Mouse (Mus musculus): ENCODE measurements around the gene Ghrh.

The Ghrh gene

GRCm38 (mm10) chr2:157322029-157322766 is 25.1 kb downstream of the Ghrh start:
- peaks cover 19% of the 10 kb centered on the region for H3K9me3 ChIP-seq (ENCODE audit: low read length)
- peaks cover 100% of the 10 kb centered on the region for H3K36me3 ChIP-seq (ENCODE audit: insufficient read depth, low read length)
- TF ChIP-seq NANOG (IDR thresholded peaks at IDR 0.05; ENCODE audit: borderline replicate concordance, low read length) (no peak), CTCF (conservative IDR thresholded peaks at IDR 0.05; ENCODE audit: low read length) (no peak), POU5F1 (IDR thresholded peaks at IDR 0.05; ENCODE audit: borderline replicate concordance, low read length) (no peak)
- H3K4me3 ChIP-seq (replicated peaks; ENCODE audit: low read length), result no peak overlapping the region
- peaks cover 12% of the 10 kb centered on the region for H3K4me1 ChIP-seq (replicated peaks; ENCODE audit: low read depth, low read length)
- H3K27me3 ChIP-seq (ENCODE audit: insufficient read depth, low read length), result no peaks in the 10 kb centered on the region

GRCm38 (mm10) chr2:157320886-157321285 is 26.4 kb downstream of the Ghrh start:
- Histone ChIP-seq H3K4me3 (replicated peaks; ENCODE audit: low read length) (no peak overlapping the region), H3K27me3 (ENCODE audit: insufficient read depth, low read length) (no peaks in the 10 kb centered on the region), H3K4me1 (replicated peaks; ENCODE audit: low read depth, low read length) (peaks cover 18% of the 10 kb centered on the region), H3K36me3 (ENCODE audit: insufficient read depth, low read length) (peaks cover 100% of the 10 kb centered on the region), H3K9me3 (ENCODE audit: low read length) (peaks cover 19% of the 10 kb centered on the region)
- TF ChIP-seq NANOG (IDR thresholded peaks at IDR 0.05; ENCODE audit: borderline replicate concordance, low read length) (no peak), CTCF (conservative IDR thresholded peaks at IDR 0.05; ENCODE audit: low read length) (no peak), POU5F1 (IDR thresholded peaks at IDR 0.05; ENCODE audit: borderline replicate concordance, low read length) (no peak)

- no peaks in the 10 kb centered on the region for H3K27me3 ChIP-seq (ENCODE audit: insufficient read depth, low read length)
- no peak overlapping the region for H3K4me3 ChIP-seq (replicated peaks; ENCODE audit: low read length)
- peaks cover 100% of the 10 kb centered on the region for H3K36me3 ChIP-seq (ENCODE audit: insufficient read depth, low read length)
- H3K9me3 ChIP-seq (ENCODE audit: low read length), result peaks cover 19% of the 10 kb centered on the region
- TF ChIP-seq CTCF (conservative IDR thresholded peaks at IDR 0.05; ENCODE audit: low read length) (no peak), POU5F1 (IDR thresholded peaks at IDR 0.05; ENCODE audit: borderline replicate concordance, low read length) (no peak), NANOG (IDR thresholded peaks at IDR 0.05; ENCODE audit: borderline replicate concordance, low read length) (no peak)
- H3K4me1 ChIP-seq (replicated peaks; ENCODE audit: low read depth, low read length), result peaks cover 25% of the 10 kb centered on the region
These were observed 27.2 kb downstream of the Ghrh start for GRCm38 (mm10) chr2:157320135-157320534.

- Histone ChIP-seq H3K36me3 (ENCODE audit: insufficient read depth, low read length) (peaks cover 100% of the 10 kb centered on the region), H3K9me3 (ENCODE audit: low read length) (no peaks in the 10 kb centered on the region), H3K27me3 (ENCODE audit: insufficient read depth, low read length) (no peaks in the 10 kb centered on the region), H3K4me3 (replicated peaks; ENCODE audit: low read length) (no peak overlapping the region), H3K4me1 (replicated peaks; ENCODE audit: low read depth, low read length) (peaks cover 25% of the 10 kb centered on the region)
- TF ChIP-seq CTCF (conservative IDR thresholded peaks at IDR 0.05; ENCODE audit: low read length) (no peak), NANOG (IDR thresholded peaks at IDR 0.05; ENCODE audit: borderline replicate concordance, low read length) (no peak), POU5F1 (IDR thresholded peaks at IDR 0.05; ENCODE audit: borderline replicate concordance, low read length) (no peak)
These were observed 30.1 kb downstream of the Ghrh start for GRCm38 (mm10) chr2:157317220-157317619.

- TF ChIP-seq NANOG (IDR thresholded peaks at IDR 0.05; ENCODE audit: borderline replicate concordance, low read length) (no peak), CTCF (conservative IDR thresholded peaks at IDR 0.05; ENCODE audit: low read length) (no peak), POU5F1 (IDR thresholded peaks at IDR 0.05; ENCODE audit: borderline replicate concordance, low read length) (no peak)
- H3K9me3 ChIP-seq (ENCODE audit: low read length), result no peaks in the 10 kb centered on the region
- peaks cover 100% of the 10 kb centered on the region for H3K36me3 ChIP-seq (ENCODE audit: insufficient read depth, low read length)
- peaks cover 25% of the 10 kb centered on the region for H3K4me1 ChIP-seq (replicated peaks; ENCODE audit: low read depth, low read length)
- H3K4me3 ChIP-seq (replicated peaks; ENCODE audit: low read length), result no peak overlapping the region
- H3K27me3 ChIP-seq (ENCODE audit: insufficient read depth, low read length), result no peaks in the 10 kb centered on the region
These were observed 30.9 kb downstream of the Ghrh start for GRCm38 (mm10) chr2:157316358-157316933.

- Histone ChIP-seq H3K4me3 (replicated peaks; ENCODE audit: low read length) (no peak overlapping the region), H3K9me3 (ENCODE audit: low read length) (no peaks in the 10 kb centered on the region), H3K4me1 (replicated peaks; ENCODE audit: low read depth, low read length) (peaks cover 20% of the 10 kb centered on the region), H3K27me3 (ENCODE audit: insufficient read depth, low read length) (no peaks in the 10 kb centered on the region), H3K36me3 (ENCODE audit: insufficient read depth, low read length) (peaks cover 100% of the 10 kb centered on the region)
- no peak for TF ChIP-seq CTCF (conservative IDR thresholded peaks at IDR 0.05; ENCODE audit: low read length)
- no peak for TF ChIP-seq NANOG (IDR thresholded peaks at IDR 0.05; ENCODE audit: borderline replicate concordance, low read length)
- no peak for TF ChIP-seq POU5F1 (IDR thresholded peaks at IDR 0.05; ENCODE audit: borderline replicate concordance, low read length)
These were observed 31.8 kb downstream of the Ghrh start for GRCm38 (mm10) chr2:157315486-157315885.

GRCm38 (mm10) chr2:157314310-157314709 is 33.0 kb downstream of the Ghrh start:
- Histone ChIP-seq H3K27me3 (ENCODE audit: insufficient read depth, low read length) (no peaks in the 10 kb centered on the region), H3K9me3 (ENCODE audit: low read length) (no peaks in the 10 kb centered on the region), H3K4me3 (replicated peaks; ENCODE audit: low read length) (no peak overlapping the region), H3K36me3 (ENCODE audit: insufficient read depth, low read length) (peaks cover 100% of the 10 kb centered on the region), H3K4me1 (replicated peaks; ENCODE audit: low read depth, low read length) (peaks cover 23% of the 10 kb centered on the region)
- TF ChIP-seq POU5F1 (IDR thresholded peaks at IDR 0.05; ENCODE audit: borderline replicate concordance, low read length) (no peak), CTCF (conservative IDR thresholded peaks at IDR 0.05; ENCODE audit: low read length) (no peak), NANOG (IDR thresholded peaks at IDR 0.05; ENCODE audit: borderline replicate concordance, low read length) (no peak)

- Histone ChIP-seq H3K36me3 (ENCODE audit: insufficient read depth, low read length) (peaks cover 100% of the 10 kb centered on the region), H3K27me3 (ENCODE audit: insufficient read depth, low read length) (no peaks in the 10 kb centered on the region), H3K9me3 (ENCODE audit: low read length) (no peaks in the 10 kb centered on the region), H3K4me1 (replicated peaks; ENCODE audit: low read depth, low read length) (peaks cover 29% of the 10 kb centered on the region), H3K4me3 (replicated peaks; ENCODE audit: low read length) (no peak overlapping the region)
- TF ChIP-seq NANOG (IDR thresholded peaks at IDR 0.05; ENCODE audit: borderline replicate concordance, low read length), result no peak
- no peak for TF ChIP-seq CTCF (conservative IDR thresholded peaks at IDR 0.05; ENCODE audit: low read length)
- TF ChIP-seq POU5F1 (IDR thresholded peaks at IDR 0.05; ENCODE audit: borderline replicate concordance, low read length), result no peak
These were observed 33.6 kb downstream of the Ghrh start for GRCm38 (mm10) chr2:157313718-157314117.
